Mouse (Mus musculus) limb, embryonic 12.5 days (tissue): ENCODE measurements at regions not wholly inside any gene's neighbourhood (a gene's known extent, or its start where the extent isn't known, plus 50 kb on each side); places are given as distances from the start of the nearest gene placed in this dataset.

Experiments
- ATAC-seq: fragments of 200-750 bp; cut with Nextera tagmentation; 2 replicates; pipeline ENCODE4 v1.8.0; 2017; ENCODE audit warnings: low read depth, moderate TSS enrichment; ENCODE audit not compliant: insufficient number of reproducible peaks, insufficient read depth, low FRiP score, low TSS enrichment
- H3K27ac ChIP-seq: fragments of 300-500 bp; sonication (generic); 2 replicates; pipeline ENCODE4 v1.5.1; 2016; ENCODE audit warnings: mild to moderate bottlenecking, moderate library complexity
- H3K27me3 ChIP-seq: fragments of 300-500 bp; sonication (generic); 2 replicates; pipeline ENCODE4 v1.6.1; 2016; ENCODE audit warnings: mild to moderate bottlenecking, moderate library complexity
- H3K36me3 ChIP-seq: fragments of 300-500 bp; sonication (generic); 2 replicates; pipeline ENCODE4 v1.6.1; 2016; ENCODE audit warnings: mild to moderate bottlenecking, moderate library complexity
- H3K4me1 ChIP-seq: fragments of 300-500 bp; sonication (generic); replicated peaks from 2 replicates; pipeline ENCODE4 v1.6.1; 2016
- H3K4me2 ChIP-seq: fragments of 300-500 bp; sonication (generic); 2 replicates; pipeline ENCODE4 v1.6.1; 2016; ENCODE audit warnings: mild to moderate bottlenecking, moderate library complexity
- H3K4me3 ChIP-seq: fragments of 300-500 bp; sonication (generic); replicated peaks from 2 replicates; pipeline ENCODE4 v1.5.1; 2016; ENCODE audit warnings: mild to moderate bottlenecking
- H3K9ac ChIP-seq: fragments of 300-500 bp; sonication (generic); replicated peaks from 2 replicates; pipeline ENCODE4 v1.6.1; 2016; ENCODE audit warnings: mild to moderate bottlenecking, moderate library complexity
- H3K9me3 ChIP-seq: fragments of 300-500 bp; sonication (generic); 2 replicates; pipeline ENCODE4 v1.6.1; 2016; ENCODE audit warnings: mild to moderate bottlenecking, moderate library complexity
- WGBS: fragments of 180-500 bp; shearing (Covaris S2); methylation state at CpG from one replicate; pipeline ENCODE4 v1.1.7; 2016; 5-methylcytosine and 5-hydroxymethylcytosine counted together

DNA sequence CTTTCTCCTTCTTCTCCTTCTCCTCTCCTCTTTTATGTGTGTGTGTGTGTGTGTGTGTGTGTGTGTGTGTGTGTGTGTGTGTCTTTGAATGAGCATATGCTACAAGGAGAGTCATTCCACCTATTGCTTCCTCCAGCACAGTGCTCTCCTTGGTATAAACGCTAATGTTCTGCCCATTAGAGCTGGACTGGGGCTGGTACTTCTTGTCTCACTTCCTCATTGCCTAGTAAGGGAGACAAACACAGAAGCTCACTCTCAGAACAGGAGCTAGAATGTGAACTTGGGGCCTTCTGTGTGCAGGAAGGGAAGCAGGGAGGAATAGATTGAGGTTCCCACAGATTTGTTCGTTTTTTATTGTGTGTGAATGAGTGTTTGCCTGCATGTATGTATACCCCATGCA lies 54.9 kb upstream of the Shb start:
- H3K27ac ChIP-seq: no peak overlapping the region
- WGBS: 70% methylated on average over 2 of the region's 2 CpGs
- H3K9me3 ChIP-seq: no peaks in the 10 kb centered on the region; the same call in 1 of the 2 replicates
- H3K4me3 ChIP-seq: no peak overlapping the region
- H3K27me3 ChIP-seq: peaks cover 67% of the 10 kb centered on the region
- ATAC-seq: no peak
- no peak overlapping the region for H3K4me2 ChIP-seq
- H3K4me1 ChIP-seq: peaks cover 11% of the 10 kb centered on the region
- no peak overlapping the region for H3K9ac ChIP-seq
- no peaks in the 10 kb centered on the region for H3K36me3 ChIP-seq

- Histone ChIP-seq H3K9me3 (no peaks in the 10 kb centered on the region; the same call in 1 of the 2 replicates), H3K9ac (no peak overlapping the region), H3K27me3 (peaks cover 62% of the 10 kb centered on the region), H3K4me2 (no peak overlapping the region), H3K36me3 (no peaks in the 10 kb centered on the region), H3K4me1 (peaks cover 4% of the 10 kb centered on the region; the same call in 1 of the 2 replicates), H3K27ac (no peak overlapping the region), H3K4me3 (no peak overlapping the region)
- no peak for ATAC-seq
- 53% methylated on average over 2 of the region's 2 CpGs for WGBS
These were observed 54.0 kb upstream of the Shb start for GRCm38 (mm10) chr4:45586310-45586709.

- H3K9me3 ChIP-seq: no peaks in the 10 kb centered on the region; the same call in 1 of the 2 replicates
- peaks cover 60% of the 10 kb centered on the region for H3K27me3 ChIP-seq
- 48% methylated on average over 8 of the region's 8 CpGs for WGBS
These were observed 53.0 kb upstream of the Shb start for GRCm38 (mm10) chr4:45585188-45585820.

GRCm38 (mm10) chr4:45583966-45584365 lies 51.7 kb upstream of the Shb start:
- Histone ChIP-seq H3K9me3 (no peaks in the 10 kb centered on the region; the same call in 1 of the 2 replicates), H3K4me1 (peaks cover 17% of the 10 kb centered on the region), H3K36me3 (no peaks in the 10 kb centered on the region), H3K9ac (no peak overlapping the region), H3K4me2 (no peak overlapping the region), H3K4me3 (no peak overlapping the region), H3K27ac (no peak overlapping the region), H3K27me3 (peaks cover 54% of the 10 kb centered on the region)
- ATAC-seq: no peak
- WGBS: 41% methylated on average over 4 of the region's 4 CpGs

More at GRCm38 (mm10) chr4:45585188-45585820, 53.0 kb upstream of the Shb start:
- no peak overlapping the region for H3K27ac ChIP-seq
- peaks cover 8% of the 10 kb centered on the region for H3K4me1 ChIP-seq
- H3K4me2 ChIP-seq: no peak overlapping the region
- no peak for ATAC-seq
- H3K9ac ChIP-seq: no peak overlapping the region
- H3K4me3 ChIP-seq: no peak overlapping the region
- H3K36me3 ChIP-seq: no peaks in the 10 kb centered on the region

DNA sequence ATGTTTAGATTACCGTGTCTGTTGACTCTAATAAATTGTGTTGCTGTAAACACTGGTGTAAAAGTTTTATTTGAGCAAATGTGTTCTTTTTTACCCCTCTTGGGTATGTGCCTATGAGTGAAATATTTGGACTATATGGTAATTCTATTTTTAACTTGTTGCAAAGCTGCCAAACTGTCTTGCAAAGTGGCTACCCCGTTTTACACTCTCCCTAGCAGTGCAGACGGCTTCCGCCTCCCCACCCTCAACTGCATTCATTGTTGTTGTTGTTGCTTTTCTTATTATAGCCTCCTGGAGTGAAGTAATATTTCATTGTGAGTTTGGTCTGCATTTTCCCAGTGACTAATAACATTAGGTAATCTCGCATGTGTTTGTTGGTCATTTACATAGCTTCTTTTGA lies 50.2 kb upstream of the Shb start:
- H3K4me1 ChIP-seq: peaks cover 27% of the 10 kb centered on the region
- no peak for ATAC-seq
- H3K27ac ChIP-seq: no peak overlapping the region
- no peaks in the 10 kb centered on the region for H3K36me3 ChIP-seq
- 62% methylated on average over 5 of the region's 5 CpGs for WGBS
- H3K9me3 ChIP-seq: no peaks in the 10 kb centered on the region; the same call in 1 of the 2 replicates
- H3K27me3 ChIP-seq: peaks cover 42% of the 10 kb centered on the region
- no peak overlapping the region for H3K9ac ChIP-seq
- H3K4me3 ChIP-seq: no peak overlapping the region
- no peak overlapping the region for H3K4me2 ChIP-seq
